Mouse (Mus musculus) brain, embryonic 14.5 days (tissue): ENCODE measurements around the gene Gpx3.

ENCODE experiments used
- CTCF ChIP-seq: fragments of 200-500 bp; IDR thresholded peaks from 2 replicates; pipeline ENCODE4 v1.5.1; 2012; ENCODE audit warnings: inconsistent platforms, mild to moderate bottlenecking, moderate library complexity, borderline replicate concordance; ENCODE audit not compliant: insufficient read depth, insufficient read length; ENCODE audit errors: extremely low read depth
- POLR2A ChIP-seq: fragments of 200-500 bp; IDR thresholded peaks from 2 replicates; pipeline ENCODE4 v1.6.1; 2012; ENCODE audit warnings: mild to moderate bottlenecking, inconsistent platforms, borderline replicate concordance; ENCODE audit not compliant: poor library complexity, insufficient read depth, insufficient read length, severe bottlenecking; ENCODE audit errors: extremely low read depth

- no peak for TF ChIP-seq POLR2A
- no peak for TF ChIP-seq CTCF
Observed at GRCm38 (mm10) chr11:54918273-54918672, 16.0 kb downstream of the Gpx3 start.
